Mouse (Mus musculus) skeletal muscle tissue, adult 2 months (tissue): ENCODE results near the gene Borcs6.

Experiments
- DNase-seq: peaks from one replicate; pipeline ENCODE4 v3.0.0-alpha.2; 2012; ENCODE audit warnings: low read depth, low spot score

The Borcs6 gene

DNA sequence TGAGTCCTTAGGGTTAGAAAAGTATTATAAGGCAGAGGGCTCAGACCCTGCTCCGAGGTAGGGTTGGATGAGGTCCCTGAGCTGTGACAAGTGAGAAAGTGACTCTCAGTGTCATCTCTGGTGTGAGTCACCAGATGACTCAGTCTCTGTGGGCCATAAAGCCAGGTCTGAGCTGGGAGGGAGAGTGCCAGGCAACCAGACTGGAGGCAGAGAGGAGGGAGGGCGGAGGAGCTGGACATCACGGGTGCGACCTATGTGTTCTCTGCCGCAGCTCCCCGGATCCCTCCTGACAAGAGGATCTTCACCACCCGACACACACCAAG, 42.8 kb downstream of the Borcs6 start:
- DNase-seq, result no peak

DNA sequence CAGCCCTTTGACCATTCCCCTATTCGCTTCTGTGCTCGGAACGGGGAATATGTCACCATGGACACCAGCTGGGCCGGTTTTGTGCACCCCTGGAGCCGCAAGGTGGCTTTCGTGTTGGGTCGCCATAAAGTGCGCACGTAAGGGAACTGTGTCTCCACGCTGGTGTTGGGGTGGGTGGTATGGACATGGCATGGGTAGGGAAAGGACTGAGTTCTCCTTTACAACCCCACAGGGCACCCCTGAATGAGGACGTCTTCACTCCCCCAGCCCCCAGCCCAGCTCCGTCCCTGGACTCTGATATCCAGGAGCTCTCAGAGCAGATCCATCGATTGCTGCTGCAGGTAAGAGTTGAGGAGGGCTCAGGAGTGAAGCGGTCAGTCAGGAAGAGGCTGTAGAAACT, 43.6 kb downstream of the Borcs6 start:
- no peak for DNase-seq

DNA sequence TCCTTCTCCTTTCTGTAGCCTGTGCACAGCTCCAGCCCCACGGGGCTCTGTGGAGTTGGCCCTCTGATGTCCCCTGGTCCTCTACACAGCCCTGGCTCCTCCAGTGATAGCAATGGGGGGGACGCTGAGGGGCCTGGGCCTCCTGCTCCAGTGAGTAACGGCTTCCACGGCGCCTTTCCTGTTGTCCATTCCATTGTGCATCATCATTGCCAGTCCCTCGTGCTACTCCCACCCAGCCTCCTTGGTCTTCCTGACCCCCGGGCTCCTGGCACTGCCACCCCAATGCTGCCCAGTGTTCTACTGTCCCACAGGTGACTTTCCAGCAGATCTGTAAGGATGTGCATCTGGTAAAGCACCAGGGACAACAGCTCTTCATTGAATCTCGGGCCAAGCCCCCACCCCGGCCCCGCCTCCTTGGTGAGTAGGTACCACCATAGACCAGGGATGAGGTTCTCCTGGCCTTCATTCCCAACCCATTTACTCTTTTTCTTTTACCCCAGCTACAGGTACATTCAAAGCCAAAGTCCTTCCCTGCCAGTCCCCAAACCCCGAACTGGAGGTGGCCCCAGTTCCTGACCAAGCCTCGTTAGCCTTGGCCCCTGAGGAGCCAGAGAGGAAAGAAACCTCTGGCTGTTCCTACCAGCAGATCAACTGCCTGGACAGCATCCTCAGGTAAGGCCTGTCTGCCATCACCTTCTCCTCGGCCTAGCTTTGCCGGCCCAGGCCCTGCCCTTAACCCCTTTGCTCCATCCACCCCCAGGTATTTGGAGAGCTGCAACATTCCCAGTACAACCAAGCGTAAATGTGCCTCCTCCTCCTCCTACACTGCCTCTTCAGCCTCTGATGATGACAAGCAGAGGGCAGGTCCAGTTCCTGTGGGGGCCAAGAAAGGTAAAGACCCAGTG, 44.3 kb downstream of the Borcs6 start:
- DNase-seq, result no peak

DNA sequence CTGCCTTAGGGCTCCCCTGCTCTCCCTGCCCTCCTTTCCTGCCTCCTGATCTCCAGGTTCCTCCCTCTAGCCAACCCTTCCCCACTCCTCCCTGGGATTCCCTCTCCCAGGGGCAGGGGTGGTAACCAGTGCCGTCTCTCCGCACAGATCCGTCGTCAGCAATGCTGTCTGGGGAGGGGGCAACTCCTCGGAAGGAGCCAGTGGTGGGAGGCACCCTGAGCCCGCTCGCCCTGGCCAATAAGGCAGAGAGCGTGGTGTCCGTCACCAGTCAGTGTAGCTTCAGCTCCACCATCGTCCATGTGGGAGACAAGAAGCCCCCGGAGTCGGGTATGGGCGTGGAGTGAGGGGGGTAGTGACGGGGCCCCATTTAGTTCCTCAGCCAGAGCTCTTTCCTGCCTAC, 45.0 kb downstream of the Borcs6 start:
- DNase-seq, result no peak

DNA sequence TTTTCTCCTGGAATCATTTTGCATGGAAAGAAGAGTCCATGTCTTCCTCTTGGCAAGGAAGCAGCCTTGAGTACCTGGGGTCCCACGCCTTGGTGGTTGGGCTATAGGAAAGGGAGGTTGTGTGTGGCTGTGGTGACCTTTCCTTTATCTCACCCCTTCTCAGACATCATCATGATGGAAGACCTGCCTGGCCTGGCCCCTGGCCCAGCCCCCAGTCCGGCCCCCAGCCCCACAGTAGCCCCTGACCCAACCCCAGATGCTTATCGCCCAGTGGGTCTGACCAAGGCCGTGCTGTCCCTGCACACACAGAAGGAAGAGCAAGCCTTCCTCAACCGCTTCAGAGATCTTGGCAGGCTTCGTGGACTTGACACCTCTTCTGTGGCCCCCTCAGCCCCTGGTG, 45.7 kb downstream of the Borcs6 start:
- no peak for DNase-seq

DNA sequence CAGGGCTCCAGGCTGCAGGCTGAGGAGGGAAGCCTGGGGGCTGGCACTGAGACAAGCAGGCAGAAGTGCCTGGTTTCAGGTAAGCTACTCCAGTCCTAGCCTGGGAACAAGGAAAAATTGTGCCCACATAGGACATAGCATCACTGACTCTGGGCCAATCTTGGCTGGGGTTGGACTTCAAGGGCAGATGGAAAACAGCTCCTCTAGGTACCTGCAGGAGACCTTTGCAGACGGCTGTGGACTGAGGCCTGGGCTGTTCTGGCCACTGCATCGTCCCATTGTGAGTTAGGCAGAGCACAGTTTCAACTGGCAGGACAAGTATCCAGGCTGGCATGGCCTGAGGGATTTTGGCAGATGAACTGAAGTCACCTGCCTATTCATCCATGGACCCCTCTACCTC, 46.3 kb downstream of the Borcs6 start:
- DNase-seq, result no peak

DNA sequence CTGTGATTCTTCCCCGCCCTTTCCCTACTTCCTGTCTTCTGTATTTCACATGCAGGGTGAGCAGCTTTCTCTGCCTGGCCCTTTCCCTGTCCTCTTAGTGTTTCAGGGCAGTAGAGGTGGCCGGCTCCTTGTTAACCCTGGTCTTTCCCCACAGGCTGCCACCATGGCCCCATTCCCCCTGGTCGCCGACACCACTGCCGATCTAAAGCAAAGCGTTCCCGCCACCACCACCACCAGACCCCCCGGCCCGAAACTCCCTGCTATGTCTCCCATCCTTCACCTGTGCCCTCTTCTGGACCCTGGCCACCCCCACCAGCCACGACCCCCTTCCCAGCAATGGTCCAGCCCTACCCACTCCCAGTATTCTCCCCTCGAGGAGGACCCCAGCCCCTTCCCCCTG, 46.8 kb downstream of the Borcs6 start:
- no peak for DNase-seq

DNA sequence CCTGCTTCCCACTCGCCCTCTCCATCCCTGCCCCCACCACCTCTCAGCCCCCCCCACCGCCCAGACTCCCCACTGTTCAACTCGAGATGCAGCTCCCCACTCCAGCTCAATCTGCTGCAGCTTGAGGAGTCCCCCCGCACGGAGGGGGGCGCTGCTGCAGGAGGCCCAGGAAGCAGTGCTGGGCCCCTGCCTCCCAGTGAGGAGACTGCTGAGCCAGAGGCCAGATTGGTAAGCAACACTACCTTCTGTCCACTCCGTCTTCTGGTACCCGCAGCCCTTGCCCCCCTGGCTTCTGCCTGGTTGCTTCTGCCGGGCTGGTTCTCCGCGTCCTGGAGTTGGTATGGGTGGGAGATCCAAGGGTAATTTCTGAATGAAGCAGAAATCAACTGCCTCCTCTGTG, 47.3 kb downstream of the Borcs6 start:
- no peak for DNase-seq

DNA sequence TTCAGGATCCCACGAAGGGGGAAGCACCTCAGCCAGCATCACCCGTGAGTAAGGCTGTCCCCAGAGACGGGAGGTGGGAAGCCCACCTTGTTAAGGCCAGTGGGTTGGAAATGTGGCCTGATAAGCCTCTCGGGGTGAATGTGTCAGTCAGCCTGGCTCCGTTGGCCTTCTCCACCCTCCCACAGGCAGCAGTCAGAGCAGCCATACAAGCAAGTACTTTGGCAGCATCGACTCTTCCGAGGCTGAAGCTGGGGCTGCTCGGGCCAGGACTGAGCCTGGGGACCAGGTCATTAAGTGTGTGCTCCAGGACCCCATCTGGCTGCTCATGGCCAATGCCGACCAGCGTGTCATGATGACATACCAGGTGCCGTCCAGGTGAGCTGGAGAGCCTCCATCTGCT, 48.2 kb downstream of the Borcs6 start:
- no peak for DNase-seq

DNA sequence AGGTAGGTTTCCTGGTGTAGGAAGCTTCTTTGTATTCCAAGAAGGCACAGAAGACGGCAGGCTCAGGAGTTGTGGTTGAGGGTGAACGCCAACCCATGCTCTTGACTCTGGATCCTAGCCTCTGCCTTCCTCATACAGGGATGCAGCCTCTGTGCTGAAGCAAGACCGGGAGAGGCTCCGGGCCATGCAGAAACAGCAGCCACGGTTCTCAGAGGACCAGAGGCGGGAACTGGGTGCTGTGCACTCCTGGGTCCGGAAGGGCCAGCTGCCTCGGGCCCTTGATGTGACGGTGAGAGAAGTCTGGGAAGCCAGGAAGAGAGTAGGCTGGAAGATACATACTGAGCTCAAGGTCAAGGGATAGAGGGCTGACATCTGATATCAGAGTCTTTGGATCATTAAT, 48.7 kb downstream of the Borcs6 start:
- no peak for DNase-seq

DNA sequence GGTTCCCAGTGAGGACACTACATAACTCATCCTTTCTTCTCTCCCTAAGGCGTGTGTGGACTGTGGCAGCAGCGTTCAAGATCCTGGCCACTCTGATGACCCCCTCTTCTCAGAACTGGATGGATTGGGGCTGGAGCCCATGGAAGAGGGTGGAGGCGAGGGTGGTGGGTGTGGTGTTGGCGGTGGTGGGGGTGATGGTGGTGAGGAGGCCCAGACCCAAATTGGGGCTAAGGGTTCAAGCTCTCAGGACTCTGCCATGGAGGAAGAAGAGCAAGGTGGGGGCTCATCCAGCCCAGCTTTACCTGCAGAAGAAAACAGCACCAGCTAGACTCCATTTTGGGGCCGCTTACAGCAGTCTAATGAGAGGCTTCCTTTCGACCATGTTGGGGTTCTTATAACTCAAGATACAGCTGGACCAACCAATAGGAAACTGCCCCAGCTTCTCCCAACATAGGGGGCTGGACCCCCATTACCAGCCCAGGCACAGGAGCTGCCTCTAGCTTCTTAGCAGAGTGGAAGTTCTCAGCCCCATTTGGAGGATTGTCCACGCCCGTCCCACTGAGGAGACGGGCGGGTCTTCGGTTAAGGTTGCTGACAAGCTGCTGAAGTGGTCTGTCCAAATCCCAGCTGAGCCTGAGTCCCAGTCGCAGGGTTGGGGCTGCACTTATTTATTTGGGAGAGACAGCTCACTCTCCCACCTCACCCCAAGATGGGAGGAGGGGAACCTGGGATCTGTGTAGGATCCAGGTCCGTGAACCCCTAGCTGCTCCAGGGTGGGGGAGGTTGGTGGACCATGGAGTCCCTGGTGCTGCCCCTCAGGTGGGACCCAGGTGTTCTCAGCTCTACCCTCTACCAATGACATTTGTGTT, 49.7 kb downstream of the Borcs6 start:
- no peak for DNase-seq

DNA sequence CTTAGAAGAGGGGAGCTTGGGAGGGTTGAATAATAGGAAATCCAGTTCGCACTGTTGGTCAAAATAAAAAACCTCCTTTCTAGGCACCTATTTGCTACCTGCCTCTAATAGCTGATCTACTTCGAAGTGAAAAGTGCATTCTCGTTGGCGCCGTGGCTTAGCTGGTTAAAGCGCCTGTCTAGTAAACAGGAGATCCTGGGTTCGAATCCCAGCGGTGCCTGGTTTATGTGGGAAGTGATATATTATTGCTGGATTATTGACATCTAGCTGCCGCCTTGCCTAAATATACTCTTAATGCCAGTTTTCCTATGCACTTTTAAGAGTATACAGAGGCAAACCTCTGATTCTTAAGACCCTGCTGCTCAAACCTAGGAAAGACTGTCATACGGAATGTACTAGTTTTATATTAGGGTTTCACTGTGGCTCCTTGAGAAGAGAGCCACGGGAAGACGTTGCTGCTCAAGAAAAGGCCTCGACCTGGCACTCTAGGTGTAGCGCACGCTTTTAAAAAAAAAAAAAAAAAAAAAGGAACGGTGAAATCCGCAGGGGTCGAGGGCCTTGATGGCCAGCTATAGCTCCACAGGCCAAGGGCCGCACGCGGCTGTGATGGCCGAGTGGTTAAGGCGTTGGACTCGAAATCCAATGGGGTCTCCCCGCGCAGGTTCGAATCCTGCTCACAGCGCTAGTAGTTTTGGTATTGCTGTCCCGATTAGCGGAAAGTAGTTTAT, 51.0 kb downstream of the Borcs6 start:
- peak; percentile 88 for DNase-seq
